Mouse (Mus musculus): ENCODE measurements around the gene Mthfd1.

- peak; percentile 77 for TF ChIP-seq POLR2A (IDR thresholded peaks at IDR 0.05; ENCODE audit: extremely low read depth, insufficient read depth, low read length)
- TF ChIP-seq CTCF (IDR thresholded peaks at IDR 0.05; ENCODE audit: extremely low read depth, insufficient read depth, low read length), result no peak
These were observed at the start of gene Mthfd1 for GRCm38 (mm10) chr12:76254725-76255498.
